Mouse (Mus musculus) liver, postnatal 0 days (tissue): Measurements from ENCODE around the gene Rtp3. TPM values are rescaled to one million over a fixed set of nuclear protein-coding genes. Genes with fewer than 3 reads are reported as not detected.
A peak's percentile ranks its signal among the peaks of the same experiment; 100 is the strongest.

Source experiments
- ATAC-seq: fragments of 200-750 bp; cut with Nextera tagmentation; 2 replicates; pipeline ENCODE4 v1.8.0; 2017; ENCODE audit warnings: mild to moderate bottlenecking, moderate library complexity
- DNase-seq: peaks from one replicate; pipeline ENCODE4 v3.0.0-alpha.2; 2016
- H3K27ac ChIP-seq: fragments of 300-500 bp; sonication (generic); 2 replicates; pipeline ENCODE4 v1.5.1; 2014; ENCODE audit warnings: antibody characterized with exemption, moderate library complexity, mild to moderate bottlenecking, low read depth
- H3K27me3 ChIP-seq: fragments of 300-500 bp; sonication (generic); 2 replicates; pipeline ENCODE4 v1.6.1; 2014; ENCODE audit warnings: low read length, control low read depth, mixed read lengths; ENCODE audit not compliant: insufficient read depth
- H3K36me3 ChIP-seq: fragments of 300-500 bp; sonication (generic); replicated peaks from 2 replicates; pipeline ENCODE4 v1.6.1; 2014; ENCODE audit warnings: mild to moderate bottlenecking, control low read depth, low read length, moderate library complexity, mixed read lengths; ENCODE audit not compliant: insufficient read depth
- H3K4me1 ChIP-seq: fragments of 300-500 bp; sonication (generic); 2 replicates; pipeline ENCODE4 v1.6.1; 2014; ENCODE audit warnings: antibody characterized with exemption, mild to moderate bottlenecking, control low read depth; ENCODE audit not compliant: insufficient read depth
- H3K4me2 ChIP-seq: fragments of 300-500 bp; sonication (generic); 2 replicates; pipeline ENCODE4 v1.6.1; 2014; ENCODE audit warnings: low read depth, mild to moderate bottlenecking, low read length, moderate library complexity, mixed read lengths
- H3K4me3 ChIP-seq: fragments of 300-500 bp; sonication (generic); 2 replicates; pipeline ENCODE4 v1.5.1; 2014; ENCODE audit warnings: low read depth, low read length
- H3K9ac ChIP-seq: fragments of 300-500 bp; sonication (generic); replicated peaks from 2 replicates; pipeline ENCODE4 v1.6.1; 2014; ENCODE audit warnings: mild to moderate bottlenecking, moderate library complexity
- H3K9me3 ChIP-seq: fragments of 300-500 bp; sonication (generic); 2 replicates; pipeline ENCODE4 v1.6.1; 2016; ENCODE audit warnings: mild to moderate bottlenecking, control low read depth, low read length, mixed read lengths
- CTCF ChIP-seq: sonication (generic); IDR thresholded peaks from 2 replicates; pipeline ENCODE4 v1.5.1; 2016; ENCODE audit warnings: antibody characterized with exemption, low read depth
- EP300 ChIP-seq: IDR thresholded peaks from 2 replicates; pipeline ENCODE4 v1.6.1; 2016; ENCODE audit warnings: antibody characterized with exemption, low read depth, mild to moderate bottlenecking
- WGBS: fragments of 180-500 bp; shearing (Covaris S2); extraction: QIAGEN DNeasy Blood & Tissue Kit; methylation state at CpG from one replicate; pipeline ENCODE4 v1.1.7; 2014; ENCODE audit not compliant: insufficient replicate concordance; 5-methylcytosine and 5-hydroxymethylcytosine counted together
- polyA plus RNA-seq: library from polyadenylated mRNA; unstranded; fragments of >200 nt; fragmentation: Nextera tagmentation; extraction: Ambion mirVana; gene quantifications from 2 replicates; pipeline ENCODE4 v1.2.1, GENCODE M21; 2015

Gene Rtp3
- polyA plus RNA-seq, 1 experiment from 2014 or later = 11.6 TPM

- H3K4me2 ChIP-seq = no peak overlapping the region
- DNase-seq = no peak
- ATAC-seq = no peak
- no peaks in the 10 kb centered on the region for H3K9me3 ChIP-seq
- H3K4me3 ChIP-seq = no peak overlapping the region
- no peaks in the 10 kb centered on the region for H3K4me1 ChIP-seq
- H3K27ac ChIP-seq = no peak overlapping the region
- H3K9ac ChIP-seq = no peak overlapping the region
- no peak for TF ChIP-seq CTCF
- TF ChIP-seq EP300 = no peak
- H3K36me3 ChIP-seq = no peaks in the 10 kb centered on the region
- WGBS = 30% methylated on average over 20 of the region's 20 CpGs
- H3K27me3 ChIP-seq = peaks cover 23% of the 10 kb centered on the region
Observed at GRCm38 (mm10) chr9:110946548-110947044, 43.8 kb downstream of the Rtp3 start.

- ATAC-seq (no peak), DNase-seq (no peak)
- 21% methylated on average over 11 of the region's 11 CpGs for WGBS
- H3K4me3 ChIP-seq = no peak within 1 kb of the TSS
- H3K27ac ChIP-seq = no peak within 1 kb of the TSS
- H3K4me2 ChIP-seq = no peak within 1 kb of the TSS
- H3K4me1 ChIP-seq = no peaks in the 10 kb centered on the region
- no peak within 1 kb of the TSS for H3K9ac ChIP-seq
- H3K36me3 ChIP-seq = no peaks in the 10 kb centered on the region
- H3K27me3 ChIP-seq = peaks cover 23% of the 10 kb centered on the region
- no peaks in the 10 kb centered on the region for H3K9me3 ChIP-seq
- TF ChIP-seq CTCF (no peak), EP300 (no peak)
Observed at GRCm38 (mm10) chr9:110945926-110946325, 44.5 kb downstream of the Rtp3 start, which contains the start of gene Tdgf1. Gene Tdgf1 (minus strand): TSS chr9:110946158.

GRCm38 (mm10) chr9:110945343-110945742, 45.0 kb downstream of the Rtp3 start:
- DNase-seq = no peak
- H3K9me3 ChIP-seq = no peaks in the 10 kb centered on the region
- no peak overlapping the region for H3K4me2 ChIP-seq
- WGBS = 21% methylated on average over 18 of the region's 18 CpGs
- no peak for ATAC-seq
- H3K27me3 ChIP-seq = peaks cover 23% of the 10 kb centered on the region
- H3K4me3 ChIP-seq = no peak overlapping the region
- no peak for TF ChIP-seq EP300
- no peak for TF ChIP-seq CTCF
- H3K36me3 ChIP-seq = no peaks in the 10 kb centered on the region
- H3K4me1 ChIP-seq = no peaks in the 10 kb centered on the region
- H3K27ac ChIP-seq = no peak overlapping the region
- H3K9ac ChIP-seq = no peak overlapping the region

GRCm38 (mm10) chr9:110944265-110944664, 46.1 kb downstream of the Rtp3 start:
- WGBS = 38% methylated on average over 13 of the region's 13 CpGs
- H3K4me3 ChIP-seq = no peak overlapping the region
- H3K36me3 ChIP-seq = no peaks in the 10 kb centered on the region
- DNase-seq (no peak), ATAC-seq (no peak)
- H3K4me2 ChIP-seq = no peak overlapping the region
- H3K9me3 ChIP-seq = no peaks in the 10 kb centered on the region
- no peak overlapping the region for H3K27ac ChIP-seq
- peaks cover 23% of the 10 kb centered on the region for H3K27me3 ChIP-seq
- H3K4me1 ChIP-seq = no peaks in the 10 kb centered on the region
- TF ChIP-seq EP300 (no peak), CTCF (peak; percentile 57)
- no peak overlapping the region for H3K9ac ChIP-seq

- Histone ChIP-seq H3K4me1 (no peaks in the 10 kb centered on the region), H3K4me3 (no peak overlapping the region), H3K27ac (no peak overlapping the region), H3K9me3 (no peaks in the 10 kb centered on the region), H3K4me2 (no peak overlapping the region), H3K36me3 (no peaks in the 10 kb centered on the region), H3K9ac (no peak overlapping the region), H3K27me3 (no peaks in the 10 kb centered on the region)
- WGBS = 62% methylated on average over 12 of the region's 12 CpGs
- no peak for ATAC-seq
- DNase-seq = no peak
- no peak for TF ChIP-seq CTCF
- no peak for TF ChIP-seq EP300
Observed at GRCm38 (mm10) chr9:110937506-110938490, 52.6 kb downstream of the Rtp3 start.

GRCm38 (mm10) chr9:110935941-110936340, 54.4 kb downstream of the Rtp3 start:
- no peaks in the 10 kb centered on the region for H3K27me3 ChIP-seq
- no peak overlapping the region for H3K9ac ChIP-seq
- 79% methylated on average over 7 of the region's 7 CpGs for WGBS
- no peaks in the 10 kb centered on the region for H3K36me3 ChIP-seq
- TF ChIP-seq EP300 (no peak), CTCF (no peak)
- no peaks in the 10 kb centered on the region for H3K9me3 ChIP-seq
- H3K4me2 ChIP-seq = no peak overlapping the region
- H3K27ac ChIP-seq = no peak overlapping the region
- no peak overlapping the region for H3K4me3 ChIP-seq
- no peaks in the 10 kb centered on the region for H3K4me1 ChIP-seq
- ATAC-seq (no peak), DNase-seq (no peak)

Other genes starting within 250 kb of the Rtp3 start
- gene Myl3, start 248.7 kb downstream of the Rtp3 start, polyA plus RNA-seq = 0.52 and 2.0 TPM in 2 replicates
- gene Pth1r, start 243.4 kb downstream of the Rtp3 start, polyA plus RNA-seq = 5.2 and 5.3 TPM in 2 replicates
- not detected in 2 replicates for gene Prss42, start 192.4 kb downstream of the Rtp3 start, polyA plus RNA-seq
- gene Prss44, start 176.6 kb downstream of the Rtp3 start, polyA plus RNA-seq = not detected in 2 replicates
- not detected in 2 replicates for gene Prss43, start 163.9 kb downstream of the Rtp3 start, polyA plus RNA-seq
- gene Prss45, start 156.0 kb downstream of the Rtp3 start, polyA plus RNA-seq = not detected in 2 replicates
- not detected in 2 replicates for gene Prss46, start 146.1 kb downstream of the Rtp3 start, polyA plus RNA-seq
- 9.2 and 10.3 TPM in 2 replicates for gene Prss50, start 132.6 kb downstream of the Rtp3 start, polyA plus RNA-seq
- gene Als2cl, start 110.7 kb downstream of the Rtp3 start, polyA plus RNA-seq = 2.2 TPM in 2 replicates
- gene Tmie, start 110.5 kb downstream of the Rtp3 start, polyA plus RNA-seq = 5.4 and 6.0 TPM in 2 replicates
- not detected in 2 replicates for gene Fam240a, start 73.7 kb downstream of the Rtp3 start, polyA plus RNA-seq
- gene Tdgf1, start 44.4 kb downstream of the Rtp3 start, polyA plus RNA-seq = not detected in 2 replicates
- 0.13 and 0.38 TPM in 2 replicates for gene Lrrc2, start 39.0 kb downstream of the Rtp3 start, polyA plus RNA-seq
- 235 and 247 TPM in 2 replicates for gene Ltf, start 28.7 kb upstream of the Rtp3 start, polyA plus RNA-seq
- 7.4 and 8.4 TPM in 2 replicates for gene Ccrl2, start 66.9 kb upstream of the Rtp3 start, polyA plus RNA-seq
- 18.4 and 18.5 TPM in 2 replicates for gene Lrrfip2, start 127.0 kb upstream of the Rtp3 start, polyA plus RNA-seq